Mouse (Mus musculus): Measurements from ENCODE around the gene Eps8l3. TPM values are rescaled to one million over a fixed set of nuclear protein-coding genes. Genes with fewer than 3 reads are reported as not detected.

Eps8l3 gene
- polyA plus RNA-seq, 1 experiment from 2014 or later: 0.13 TPM

DNA sequence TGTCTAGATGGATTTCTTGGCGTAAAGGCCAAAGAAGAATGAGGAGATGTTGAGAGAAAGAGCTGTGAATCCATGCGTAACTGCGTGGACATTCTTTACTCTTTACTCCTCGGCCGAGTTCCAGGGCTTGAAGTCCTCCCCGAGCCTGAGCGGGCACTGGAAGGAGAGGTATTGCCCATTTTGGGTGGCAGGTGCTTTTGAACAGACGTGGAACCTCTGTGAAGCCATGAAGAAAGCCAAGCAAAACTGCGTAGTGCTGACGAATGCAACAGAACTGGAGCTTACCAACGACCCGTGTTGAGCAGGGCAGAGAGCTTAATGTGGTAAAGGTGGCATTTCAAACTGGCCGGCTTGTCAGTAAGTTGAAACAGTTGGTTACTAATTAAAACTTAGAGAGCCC, 21.7 kb downstream of the Eps8l3 start:
- Histone ChIP-seq H3K36me3 (ENCODE audit: insufficient read depth, low read length) (0 out of 2 replicates have a peak, but pooled peaks cover 4% of the 10 kb centered on the region), H3K9me3 (replicated peaks; ENCODE audit: low read length) (no peaks in the 10 kb centered on the region), H3K27me3 (ENCODE audit: insufficient read depth, low read length) (no peaks in the 10 kb centered on the region), H3K4me3 (replicated peaks; ENCODE audit: low read depth, low read length) (no peak overlapping the region), H3K27ac (peak overlapping the region; percentile 1; the same call in 1 of the 2 replicates), H3K9ac (ENCODE audit: low read depth, low read length) (no peak overlapping the region), H3K4me1 (replicated peaks; ENCODE audit: insufficient read depth, low read length) (0 out of 2 replicates have a peak, but pooled peaks cover 3% of the 10 kb centered on the region), H3K4me2 (ENCODE audit: low read length) (no peak overlapping the region)
- TF ChIP-seq CTCF (IDR thresholded peaks at IDR 0.05; ENCODE audit: low read depth): no peak
- WGBS: 77% methylated on average over 13 of the region's 13 CpGs
- no peak for ATAC-seq (replicated peaks; ENCODE audit: low FRiP score, low read depth)
- no peak for DNase-seq (ENCODE audit: low spot score)

DNA sequence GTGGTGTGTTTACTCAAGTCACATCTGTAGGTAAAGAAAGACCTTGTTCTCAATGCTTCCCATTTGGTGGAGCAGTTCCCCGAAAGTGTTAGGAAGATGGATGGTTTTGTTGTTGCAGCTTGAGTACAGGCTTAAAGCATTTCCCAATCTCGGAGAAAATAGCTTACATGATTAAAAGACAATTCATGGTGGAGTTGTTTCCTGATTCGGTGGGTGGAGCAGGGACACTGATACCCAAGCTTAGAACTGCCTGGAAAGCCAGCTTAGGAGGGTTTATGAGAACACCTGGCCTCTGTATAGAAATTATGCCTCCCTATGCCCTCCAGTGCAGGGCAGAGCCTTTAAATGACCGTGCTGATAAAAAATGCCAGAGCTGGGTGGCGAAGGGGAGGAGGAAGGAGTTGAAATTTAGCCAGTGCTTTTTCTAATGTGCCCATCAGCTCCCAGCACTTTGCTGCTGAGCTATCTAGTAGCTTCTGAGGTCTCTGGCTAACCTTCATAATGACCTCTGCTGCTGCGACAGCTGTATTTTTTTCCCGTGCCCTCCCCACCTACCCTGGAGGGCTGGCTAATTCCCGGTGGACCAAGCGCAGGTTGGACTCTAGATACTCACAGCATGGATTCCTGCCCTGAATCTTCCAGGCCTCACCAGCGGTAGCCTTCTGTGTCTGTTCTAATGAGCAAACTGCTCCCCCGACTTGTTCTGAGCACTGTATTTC, 24.1 kb downstream of the Eps8l3 start:
- Histone ChIP-seq H3K4me1 (replicated peaks; ENCODE audit: insufficient read depth, low read length) (no peaks in the 10 kb centered on the region), H3K9ac (ENCODE audit: low read depth, low read length) (no peak overlapping the region), H3K4me2 (ENCODE audit: low read length) (no peak overlapping the region), H3K27ac (no peak overlapping the region), H3K9me3 (replicated peaks; ENCODE audit: low read length) (no peaks in the 10 kb centered on the region), H3K27me3 (ENCODE audit: insufficient read depth, low read length) (no peaks in the 10 kb centered on the region), H3K36me3 (ENCODE audit: insufficient read depth, low read length) (0 out of 2 replicates have a peak, but pooled peaks cover 4% of the 10 kb centered on the region), H3K4me3 (replicated peaks; ENCODE audit: low read depth, low read length) (no peak overlapping the region)
- WGBS: 40% methylated on average over 11 of the region's 11 CpGs
- ATAC-seq (replicated peaks; ENCODE audit: low FRiP score, low read depth): peak; percentile 47; the same call in 1 of the 2 replicates
- DNase-seq (ENCODE audit: low spot score): no peak
- TF ChIP-seq CTCF (IDR thresholded peaks at IDR 0.05; ENCODE audit: low read depth): no peak

DNA sequence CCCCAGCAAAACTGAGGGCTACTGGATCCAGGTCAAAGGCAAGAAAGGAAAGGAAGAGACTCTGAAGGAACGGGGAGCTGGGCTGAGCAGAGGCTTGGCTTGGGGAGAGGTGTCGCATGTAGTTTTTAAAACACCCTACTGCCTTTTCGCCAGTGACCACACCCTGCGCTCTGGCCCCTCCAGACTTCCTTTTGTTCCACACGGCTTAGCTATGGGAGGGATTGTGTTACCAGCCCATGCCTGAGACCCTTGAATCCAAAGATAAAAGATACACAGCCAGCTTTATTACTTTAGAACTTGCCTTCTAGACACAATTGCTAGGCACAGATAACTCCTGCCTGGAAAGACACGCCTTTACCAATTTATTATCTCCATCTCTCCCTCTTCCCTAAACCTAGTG, 28.9 kb downstream of the Eps8l3 start:
- no peak overlapping the region for H3K4me3 ChIP-seq (replicated peaks; ENCODE audit: low read depth, low read length)
- H3K9ac ChIP-seq (ENCODE audit: low read depth, low read length): no peak overlapping the region
- H3K27ac ChIP-seq: no peak overlapping the region
- H3K27me3 ChIP-seq (ENCODE audit: insufficient read depth, low read length): no peaks in the 10 kb centered on the region
- no peak for ATAC-seq (replicated peaks; ENCODE audit: low FRiP score, low read depth)
- H3K4me2 ChIP-seq (ENCODE audit: low read length): no peak overlapping the region
- no peak for DNase-seq (ENCODE audit: low spot score)
- no peak for TF ChIP-seq CTCF (IDR thresholded peaks at IDR 0.05; ENCODE audit: low read depth)
- no peaks in the 10 kb centered on the region for H3K9me3 ChIP-seq (replicated peaks; ENCODE audit: low read length)
- no peaks in the 10 kb centered on the region for H3K36me3 ChIP-seq (ENCODE audit: insufficient read depth, low read length)
- 38% methylated on average over 6 of the region's 6 CpGs for WGBS
- no peaks in the 10 kb centered on the region for H3K4me1 ChIP-seq (replicated peaks; ENCODE audit: insufficient read depth, low read length)

DNA sequence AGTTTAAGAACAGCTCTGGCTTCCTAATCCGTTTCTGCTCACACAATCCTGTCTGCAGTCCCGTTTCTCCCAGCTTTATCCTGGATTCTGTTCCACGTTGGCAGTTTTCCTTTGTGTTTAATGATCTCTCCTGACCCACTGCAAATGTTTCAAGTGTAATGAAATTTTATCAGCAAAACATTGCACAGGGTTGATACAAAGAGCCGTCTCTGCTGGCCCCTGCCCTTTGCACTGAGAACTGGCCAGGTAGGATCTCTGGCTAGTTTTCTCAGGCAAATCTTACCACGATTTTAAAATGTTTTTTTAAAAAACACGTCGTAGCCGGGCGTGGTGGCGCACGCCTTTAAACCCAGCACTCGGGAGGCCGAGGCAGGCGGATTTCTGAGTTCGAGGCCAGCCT, 39.6 kb downstream of the Eps8l3 start:
- no peak for DNase-seq (ENCODE audit: low spot score)
- ATAC-seq (replicated peaks; ENCODE audit: low FRiP score, low read depth): no peak
- Histone ChIP-seq H3K36me3 (ENCODE audit: insufficient read depth, low read length) (no peaks in the 10 kb centered on the region), H3K4me3 (replicated peaks; ENCODE audit: low read depth, low read length) (no peak overlapping the region), H3K27ac (no peak overlapping the region), H3K4me1 (replicated peaks; ENCODE audit: insufficient read depth, low read length) (no peaks in the 10 kb centered on the region), H3K27me3 (ENCODE audit: insufficient read depth, low read length) (no peaks in the 10 kb centered on the region), H3K9ac (ENCODE audit: low read depth, low read length) (no peak overlapping the region), H3K4me2 (ENCODE audit: low read length) (no peak overlapping the region), H3K9me3 (replicated peaks; ENCODE audit: low read length) (no peaks in the 10 kb centered on the region)
- no peak for TF ChIP-seq CTCF (IDR thresholded peaks at IDR 0.05; ENCODE audit: low read depth)
- WGBS: 73% methylated on average over 15 of the region's 15 CpGs

DNA sequence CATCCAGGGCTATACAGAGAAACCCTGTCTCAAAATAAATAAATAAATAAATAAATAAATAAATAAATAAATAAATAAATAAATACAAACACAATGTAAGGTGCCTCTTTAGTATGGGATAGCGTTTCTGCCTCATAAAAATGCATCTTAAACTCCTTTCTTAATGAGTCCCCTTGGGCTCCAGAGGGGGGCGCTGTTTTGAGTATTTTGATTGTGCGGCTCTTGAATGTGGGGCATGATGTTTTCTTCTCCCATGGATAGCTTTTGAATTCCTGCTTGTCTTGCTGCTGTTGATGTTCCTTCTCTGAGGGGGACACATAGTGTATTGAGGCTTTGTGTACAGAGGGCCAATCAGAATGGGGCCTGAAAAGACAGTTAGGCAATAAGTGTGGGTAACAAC, 40.1 kb downstream of the Eps8l3 start:
- TF ChIP-seq CTCF (IDR thresholded peaks at IDR 0.05; ENCODE audit: low read depth): peak; percentile 55
- Histone ChIP-seq H3K4me2 (ENCODE audit: low read length) (no peak overlapping the region), H3K36me3 (ENCODE audit: insufficient read depth, low read length) (no peaks in the 10 kb centered on the region), H3K9ac (ENCODE audit: low read depth, low read length) (no peak overlapping the region), H3K27me3 (ENCODE audit: insufficient read depth, low read length) (no peaks in the 10 kb centered on the region), H3K27ac (no peak overlapping the region), H3K4me3 (replicated peaks; ENCODE audit: low read depth, low read length) (no peak overlapping the region), H3K4me1 (replicated peaks; ENCODE audit: insufficient read depth, low read length) (no peaks in the 10 kb centered on the region), H3K9me3 (replicated peaks; ENCODE audit: low read length) (no peaks in the 10 kb centered on the region)
- DNase-seq (ENCODE audit: low spot score): no peak
- no peak for ATAC-seq (replicated peaks; ENCODE audit: low FRiP score, low read depth)
- WGBS: 89% methylated on average over 3 of the region's 3 CpGs

DNA sequence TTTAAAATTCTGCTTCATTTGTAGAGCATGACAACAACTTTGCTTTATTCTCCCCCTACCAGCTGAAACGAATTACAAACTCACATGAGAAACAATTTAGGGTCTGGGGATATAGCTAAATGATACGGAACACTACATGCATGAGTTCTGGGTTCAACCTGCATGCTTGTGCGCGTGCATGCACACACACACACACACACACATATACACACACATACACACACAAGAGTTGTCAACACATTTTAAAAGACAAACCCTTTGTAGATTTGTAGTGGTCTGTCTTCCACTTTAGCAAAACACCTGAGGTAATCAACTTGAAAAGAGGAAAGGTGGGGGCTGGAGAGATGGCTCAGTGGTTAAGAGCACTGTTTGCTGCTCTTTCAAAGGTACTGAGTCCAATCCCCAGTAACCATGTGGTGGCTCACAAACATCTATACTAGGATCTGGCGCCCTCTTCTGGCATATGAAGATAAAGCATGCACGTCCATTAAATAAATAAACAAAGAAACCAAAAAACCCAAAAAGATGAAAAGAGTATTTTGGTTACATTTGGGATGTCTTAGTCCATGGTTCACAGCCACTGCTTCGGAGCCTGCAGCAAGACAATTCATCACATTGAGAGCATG, 40.9 kb downstream of the Eps8l3 start:
- 51% methylated on average over 7 of the region's 7 CpGs for WGBS
- H3K27me3 ChIP-seq (ENCODE audit: insufficient read depth, low read length): no peaks in the 10 kb centered on the region
- no peak overlapping the region for H3K4me3 ChIP-seq (replicated peaks; ENCODE audit: low read depth, low read length)
- DNase-seq (ENCODE audit: low spot score) (peak; percentile 81), ATAC-seq (replicated peaks; ENCODE audit: low FRiP score, low read depth) (peak; percentile 57; the same call in 1 of the 2 replicates)
- no peak overlapping the region for H3K27ac ChIP-seq
- H3K4me2 ChIP-seq (ENCODE audit: low read length): no peak overlapping the region
- no peak overlapping the region for H3K9ac ChIP-seq (ENCODE audit: low read depth, low read length)
- no peaks in the 10 kb centered on the region for H3K4me1 ChIP-seq (replicated peaks; ENCODE audit: insufficient read depth, low read length)
- H3K9me3 ChIP-seq (replicated peaks; ENCODE audit: low read length): no peaks in the 10 kb centered on the region
- no peaks in the 10 kb centered on the region for H3K36me3 ChIP-seq (ENCODE audit: insufficient read depth, low read length)
- TF ChIP-seq CTCF (IDR thresholded peaks at IDR 0.05; ENCODE audit: low read depth): peak; percentile 95

Measured in kidney, postnatal 0 days (tissue).